Mouse (Mus musculus) small intestine, adult 2 months (tissue): ENCODE measurements at regions not wholly inside any gene's neighbourhood (a gene's known extent, or its start where the extent isn't known, plus 50 kb on each side); places are given as distances from the start of the nearest gene placed in this dataset.

ENCODE experiments used
- H3K27ac ChIP-seq: fragments of 200-500 bp; 2 replicates; pipeline ENCODE4 v1.5.1; 2012; ENCODE audit warnings: low read depth, low read length, control low read depth, inconsistent platforms; ENCODE audit not compliant: insufficient read depth
- H3K27me3 ChIP-seq: fragments of 200-500 bp; 2 replicates; pipeline ENCODE4 v1.6.1; 2012; ENCODE audit warnings: mild to moderate bottlenecking, moderate library complexity, low read length, inconsistent platforms; ENCODE audit not compliant: control insufficient read depth, insufficient read depth
- H3K36me3 ChIP-seq: fragments of 200-500 bp; 2 replicates; pipeline ENCODE4 v1.6.1; 2012; ENCODE audit warnings: mild to moderate bottlenecking, low read length, control low read depth, inconsistent platforms; ENCODE audit not compliant: control insufficient read depth, insufficient read depth
- H3K4me1 ChIP-seq: fragments of 200-500 bp; 2 replicates; pipeline ENCODE4 v1.6.1; 2012; ENCODE audit warnings: low read length, inconsistent platforms, mixed read lengths; ENCODE audit not compliant: control insufficient read depth, insufficient read depth, insufficient read length
- H3K4me3 ChIP-seq: fragments of 200-500 bp; 2 replicates; pipeline ENCODE4 v1.5.1; 2012; ENCODE audit warnings: low read depth, mild to moderate bottlenecking, control low read depth, inconsistent platforms, low read length, moderate library complexity
- CTCF ChIP-seq: fragments of 200-500 bp; IDR thresholded peaks from 2 replicates; pipeline ENCODE4 v1.5.1; 2012; ENCODE audit warnings: low read depth, mild to moderate bottlenecking, control low read depth, inconsistent platforms, low read length, moderate library complexity, mixed read lengths; ENCODE audit not compliant: insufficient replicate concordance, insufficient read length; ENCODE audit errors: extremely low read depth
- POLR2A ChIP-seq: fragments of 200-500 bp; IDR thresholded peaks from 2 replicates; pipeline ENCODE4 v1.6.1; 2012; ENCODE audit warnings: low read depth, mild to moderate bottlenecking, control low read depth, inconsistent platforms, low read length, moderate library complexity
- WGBS: fragments of 180-500 bp; shearing (Covaris S2); methylation state at CpG from one replicate; pipeline ENCODE4 v1.1.7; 2018; 5-methylcytosine and 5-hydroxymethylcytosine counted together

- 75% methylated on average over 3 of the region's 3 CpGs for WGBS
- Histone ChIP-seq H3K4me3 (no peak overlapping the region), H3K4me1 (peaks cover 7% of the 10 kb centered on the region), H3K27me3 (no peaks in the 10 kb centered on the region), H3K27ac (no peak overlapping the region), H3K36me3 (no peaks in the 10 kb centered on the region)
- TF ChIP-seq CTCF: no peak
- TF ChIP-seq POLR2A: no peak
Measured at GRCm38 (mm10) chr11:117571858-117572257, 82.2 kb upstream of the Tnrc6c start.

GRCm38 (mm10) chr11:117574721-117575120 lies 79.4 kb upstream of the Tnrc6c start:
- Histone ChIP-seq H3K27ac (no peak overlapping the region), H3K4me1 (no peaks in the 10 kb centered on the region), H3K4me3 (no peak overlapping the region), H3K27me3 (no peaks in the 10 kb centered on the region), H3K36me3 (no peaks in the 10 kb centered on the region)
- TF ChIP-seq POLR2A: no peak
- TF ChIP-seq CTCF: no peak
- 54% methylated on average over 3 of the region's 3 CpGs for WGBS

- H3K36me3 ChIP-seq: no peaks in the 10 kb centered on the region
- H3K27ac ChIP-seq: no peak overlapping the region
- TF ChIP-seq POLR2A: no peak
- TF ChIP-seq CTCF: no peak
- WGBS: 93% methylated on average over 2 of the region's 2 CpGs
- no peaks in the 10 kb centered on the region for H3K4me1 ChIP-seq
- no peak overlapping the region for H3K4me3 ChIP-seq
- no peaks in the 10 kb centered on the region for H3K27me3 ChIP-seq
Measured at GRCm38 (mm10) chr11:117579121-117579520, 75.0 kb upstream of the Tnrc6c start.

- no peak overlapping the region for H3K27ac ChIP-seq
- no peaks in the 10 kb centered on the region for H3K27me3 ChIP-seq
- WGBS: 60% methylated on average over 3 of the region's 3 CpGs
- H3K36me3 ChIP-seq: no peaks in the 10 kb centered on the region
- no peak for TF ChIP-seq POLR2A
- TF ChIP-seq CTCF: no peak
- no peaks in the 10 kb centered on the region for H3K4me1 ChIP-seq
- no peak overlapping the region for H3K4me3 ChIP-seq
Measured at GRCm38 (mm10) chr11:117579720-117580119, 74.4 kb upstream of the Tnrc6c start.

DNA sequence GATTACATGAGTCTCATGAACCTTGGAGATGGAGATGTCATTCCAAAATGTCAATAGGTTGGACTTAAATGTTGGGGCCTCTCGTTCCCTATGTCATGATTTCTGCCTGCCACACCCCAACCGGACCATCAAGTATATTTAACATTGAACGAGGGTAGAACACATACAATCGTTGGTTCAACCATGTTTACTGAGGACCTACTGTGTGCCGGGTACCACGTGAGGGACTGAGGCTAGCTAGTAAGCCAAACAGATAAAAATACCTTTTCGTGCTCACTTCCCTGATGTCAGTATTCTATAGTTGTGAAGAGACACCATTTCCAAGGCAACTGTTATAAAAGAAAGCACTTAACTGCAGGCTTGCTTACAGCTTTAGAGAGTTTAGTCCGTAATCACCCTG lies 70.6 kb upstream of the Tnrc6c start:
- Histone ChIP-seq H3K27me3 (no peaks in the 10 kb centered on the region), H3K4me1 (no peaks in the 10 kb centered on the region), H3K4me3 (no peak overlapping the region), H3K27ac (no peak overlapping the region), H3K36me3 (no peaks in the 10 kb centered on the region)
- WGBS: 84% methylated on average over 8 of the region's 8 CpGs
- TF ChIP-seq CTCF (no peak), POLR2A (no peak)

- H3K36me3 ChIP-seq: no peaks in the 10 kb centered on the region
- no peaks in the 10 kb centered on the region for H3K4me1 ChIP-seq
- H3K4me3 ChIP-seq: no peak overlapping the region
- no peak overlapping the region for H3K27ac ChIP-seq
- TF ChIP-seq POLR2A (no peak), CTCF (no peak)
- 85% methylated on average over 5 of the region's 5 CpGs for WGBS
- H3K27me3 ChIP-seq: no peaks in the 10 kb centered on the region
Measured at GRCm38 (mm10) chr11:117585556-117585955, 68.5 kb upstream of the Tnrc6c start.

- H3K36me3 ChIP-seq: no peaks in the 10 kb centered on the region
- TF ChIP-seq CTCF: no peak
- TF ChIP-seq POLR2A: no peak
- H3K27me3 ChIP-seq: no peaks in the 10 kb centered on the region
- WGBS: 43% methylated on average over 4 of the region's 4 CpGs
- H3K4me3 ChIP-seq: no peak overlapping the region
- no peak overlapping the region for H3K27ac ChIP-seq
- no peaks in the 10 kb centered on the region for H3K4me1 ChIP-seq
Measured at GRCm38 (mm10) chr11:117586063-117586462, 68.0 kb upstream of the Tnrc6c start.
